Comparison of ENCODE assay signal across 20 mouse cellular contexts in genomic region chr3:38817651-38818050, GRCm38 (mm10).
DNase-seq lines count a peak whose midpoint lies in the region; ATAC-seq lines count a peak whose summit lies in the region.
"Had no signal": no experiment of that assay in that cellular context is flagged by ENCODE, and none has a peak within 500 bp of the region (broad histone marks: within the 10 kb centered on the region; RNA-seq: fewer than 3 reads in every experiment).

No protein-coding gene starts in this region.

- 0 out of 2 replicates have a peak overlapping the region, but pooled peaks have one; percentile 23 for H3K27ac ChIP-seq in hindbrain, embryonic 13.5 days
- H3K27ac ChIP-seq in hindbrain, embryonic 11.5 days (ENCODE audit: low read depth, low read length), result no peak overlapping the region
- H3K27ac ChIP-seq: forebrain, embryonic 10.5 days; forebrain, embryonic 13.5 days; gastrocnemius, adult 2 months had no signal

- H3K27me3 ChIP-seq in hindbrain, embryonic 13.5 days, result no peaks in the 10 kb centered on the region
- no peaks in the 10 kb centered on the region for H3K27me3 ChIP-seq in hindbrain, embryonic 11.5 days (ENCODE audit: control insufficient read depth, insufficient read depth, low read length)
- H3K27me3 ChIP-seq: forebrain, embryonic 13.5 days had no signal

- no peaks in the 10 kb centered on the region for H3K36me3 ChIP-seq in hindbrain, embryonic 13.5 days
- no peaks in the 10 kb centered on the region for H3K36me3 ChIP-seq in hindbrain, embryonic 11.5 days (ENCODE audit: control insufficient read depth, insufficient read depth, low read length)
- H3K36me3 ChIP-seq: forebrain, embryonic 10.5 days had no signal

- peaks cover 19% of the 10 kb centered on the region for H3K4me1 ChIP-seq in hindbrain, embryonic 13.5 days (replicated peaks)
- H3K4me1 ChIP-seq in hindbrain, embryonic 11.5 days (replicated peaks; ENCODE audit: control insufficient read depth, insufficient read depth, low read length), result no peaks in the 10 kb centered on the region

- ATAC-seq in hindbrain, embryonic 13.5 days (ENCODE audit: low FRiP score), result 0 out of 2 replicates have a peak, but pooled peaks have one; percentile 44
- ATAC-seq in hindbrain, embryonic 11.5 days (ENCODE audit: low FRiP score), result no peak; the same call in 1 of the 2 replicates
- ATAC-seq: activated CD4-positive, CD25-positive, alpha-beta regulatory T cell, adult 4 months; forebrain, embryonic 13.5 days; forebrain, postnatal 0 days; intestine, embryonic 16.5 days had no signal

- H3K9me3 ChIP-seq in hindbrain, embryonic 13.5 days, result no peaks in the 10 kb centered on the region
- H3K9me3 ChIP-seq in hindbrain, embryonic 11.5 days (ENCODE audit: control insufficient read depth, low read length), result no peaks in the 10 kb centered on the region
- H3K9me3 ChIP-seq: forebrain, embryonic 10.5 days; forebrain, embryonic 13.5 days had no signal

- no peak overlapping the region for H3K9ac ChIP-seq in hindbrain, embryonic 13.5 days
- H3K9ac ChIP-seq in hindbrain, embryonic 11.5 days (ENCODE audit: low read depth, low read length), result no peak overlapping the region
- H3K9ac ChIP-seq: forebrain, embryonic 13.5 days; forebrain, postnatal 0 days had no signal

- intact Hi-C loops in left cerebral cortex, postnatal 4 days (cut with DNase I), result no loop called here
- intact Hi-C loops in left cerebral cortex, postnatal 25 days (cut with DNase I), result no loop called here

- peak; percentile 57 to 67 for DNase-seq in cerebellum, postnatal 10 days
- DNase-seq in cerebellum, adult 11 months, result no peak
- DNase-seq in hindbrain, embryonic 11.5 days (ENCODE audit: low spot score), result no peak
- DNase-seq in left cerebral cortex, postnatal 4 days, result peak; percentile 30
- DNase-seq in left cerebral cortex, postnatal 25 days (ENCODE audit: low spot score in 2 of 2), result no peak
- DNase-seq: adrenal gland, adult 8-10 months; adrenal gland, postnatal 25 days; cerebellum, adult 2 months; cerebellum, adult 9-11 months; forebrain, postnatal 0 days; gastrocnemius, adult 2 months; gastrocnemius, postnatal 14 days; heart, adult 11 months; kidney, adult 2 months had no signal

- no peak overlapping the region for H3K4me3 ChIP-seq in hindbrain, embryonic 13.5 days
- no peak overlapping the region for H3K4me3 ChIP-seq in hindbrain, embryonic 11.5 days (ENCODE audit: low read depth, low read length)
- H3K4me3 ChIP-seq: forebrain, embryonic 10.5 days; forebrain, embryonic 13.5 days; gastrocnemius, adult 2 months had no signal

- 71% methylated on average over 5 of the region's 5 CpGs for WGBS in hindbrain, embryonic 13.5 days
- WGBS in hindbrain, embryonic 11.5 days, result 86% methylated on average over 5 of the region's 5 CpGs

- H3K4me2 ChIP-seq in hindbrain, embryonic 13.5 days, result no peak overlapping the region
- no peak overlapping the region for H3K4me2 ChIP-seq in hindbrain, embryonic 11.5 days (replicated peaks; ENCODE audit: low read depth, low read length)
- H3K4me2 ChIP-seq: forebrain, embryonic 13.5 days; heart, embryonic 11.5 days had no signal

Comparison
In these comparisons a context has a peak if more than half of its experiments do, and no peak if none do; other contexts are left out.
1. DNase-seq: peak in cerebellum, postnatal 10 days (2 of 2) and left cerebral cortex, postnatal 4 days (single experiment); none in cerebellum, adult 11 months (single experiment), hindbrain, embryonic 11.5 days (single experiment) and left cerebral cortex, postnatal 25 days (0 of 2).